Mouse (Mus musculus): ENCODE results near the gene Dnmt3c.
"Not testable (repeated sequence)": the region's sequence is repeated elsewhere in the genome, so short reads cannot be mapped to it uniquely, and the experiment has no call there.

Gene Dnmt3c

GRCm38 (mm10) chr2:153696352-153696751, at the start of gene Dnmt3c:
Dnmt3c (plus strand) TSS chr2:153696652.
- DNase-seq (ENCODE audit: low spot score in 2 of 2) = no peak

GRCm38 (mm10) chr2:153648773-153649297, 47.6 kb upstream of the Dnmt3c start:
- DNase-seq (ENCODE audit: low spot score in 2 of 2) = no peak

- DNase-seq (ENCODE audit: low spot score in 2 of 2) = peak; percentile 32 to 39
Observed at GRCm38 (mm10) chr2:153649298-153650013, 47.0 kb upstream of the Dnmt3c start, which contains the start of gene Dnmt3b. Dnmt3b (plus strand) TSS chr2:153649450.

- peak; percentile 13 to 26 for DNase-seq (ENCODE audit: low spot score in 2 of 2)
Observed at GRCm38 (mm10) chr2:153650014-153650687, 46.3 kb upstream of the Dnmt3c start.

GRCm38 (mm10) chr2:153651681-153652080, 44.8 kb upstream of the Dnmt3c start:
- no peak for DNase-seq (ENCODE audit: low spot score in 2 of 2)

GRCm38 (mm10) chr2:153657659-153658058, 38.8 kb upstream of the Dnmt3c start:
- not testable (repeated sequence) for DNase-seq (ENCODE audit: low spot score in 2 of 2)

GRCm38 (mm10) chr2:153660616-153661015, 35.8 kb upstream of the Dnmt3c start:
- no peak for DNase-seq (ENCODE audit: low spot score in 2 of 2)

GRCm38 (mm10) chr2:153665401-153665800, 31.1 kb upstream of the Dnmt3c start:
- no peak for DNase-seq (ENCODE audit: low spot score in 2 of 2)

- peak in 1 of 2 experiments; percentile 9 for DNase-seq (ENCODE audit: low spot score in 2 of 2)
Observed at GRCm38 (mm10) chr2:153668754-153669376, 27.6 kb upstream of the Dnmt3c start.

- DNase-seq (ENCODE audit: low spot score in 2 of 2) = no peak
Observed at GRCm38 (mm10) chr2:153670111-153670510, 26.3 kb upstream of the Dnmt3c start.

- DNase-seq (ENCODE audit: low spot score in 2 of 2) = no peak
Observed at GRCm38 (mm10) chr2:153672619-153673018, 23.8 kb upstream of the Dnmt3c start.

GRCm38 (mm10) chr2:153675364-153675763, 21.1 kb upstream of the Dnmt3c start:
- DNase-seq (ENCODE audit: low spot score in 2 of 2) = not testable (repeated sequence)

- no peak for DNase-seq (ENCODE audit: low spot score in 2 of 2)
Observed at GRCm38 (mm10) chr2:153676944-153677343, 19.5 kb upstream of the Dnmt3c start.

GRCm38 (mm10) chr2:153677550-153677949, 18.9 kb upstream of the Dnmt3c start:
- DNase-seq (ENCODE audit: low spot score in 2 of 2) = no peak

- DNase-seq (ENCODE audit: low spot score in 2 of 2) = no peak
Observed at GRCm38 (mm10) chr2:153679959-153680358, 16.5 kb upstream of the Dnmt3c start.

- not testable (repeated sequence) for DNase-seq (ENCODE audit: low spot score in 2 of 2)
Observed at GRCm38 (mm10) chr2:153693413-153693812, 3.0 kb upstream of the Dnmt3c start.

- DNase-seq (ENCODE audit: low spot score in 2 of 2) = peak; percentile 31 to 49
Observed at GRCm38 (mm10) chr2:153694462-153695085, 1.9 kb upstream of the Dnmt3c start.

GRCm38 (mm10) chr2:153703389-153703788, 6.9 kb downstream of the Dnmt3c start:
- no peak for DNase-seq (ENCODE audit: low spot score in 2 of 2)

GRCm38 (mm10) chr2:153710701-153711330, 14.4 kb downstream of the Dnmt3c start:
- DNase-seq (ENCODE audit: low spot score in 2 of 2) = peak in 1 of 2 experiments; percentile 16

- DNase-seq (ENCODE audit: low spot score in 2 of 2) = peak in 1 of 2 experiments; percentile 4
Observed at GRCm38 (mm10) chr2:153712646-153713091, 16.2 kb downstream of the Dnmt3c start.

- DNase-seq (ENCODE audit: low spot score in 2 of 2) = no peak
Observed at GRCm38 (mm10) chr2:153713227-153713626, 16.8 kb downstream of the Dnmt3c start.

All from spleen, postnatal 36 days (tissue).